Mouse (Mus musculus) liver, embryonic 14.5 days (tissue): ENCODE data around the gene Plcb4.

Experiments used
- CTCF ChIP-seq: IDR thresholded peaks from 2 replicates; pipeline ENCODE4 v1.5.1; 2016; ENCODE audit warnings: antibody characterized with exemption, low read depth, control low read depth
- EP300 ChIP-seq: IDR thresholded peaks from 2 replicates; pipeline ENCODE4 v1.6.1; 2016; ENCODE audit warnings: antibody characterized with exemption, low read depth

GRCm38 (mm10) chr2:135733926-135734510 is 75.2 kb downstream of the Plcb4 start:
- TF ChIP-seq CTCF (no peak), EP300 (no peak)
